Mouse (Mus musculus): ENCODE measurements around the gene Jam2. TPM values are rescaled to one million over a fixed set of nuclear protein-coding genes. Genes with fewer than 3 reads are reported as not detected.

Gene Jam2
- polyA plus RNA-seq, 1 experiment from 2014 or later = 4.7 TPM

DNA sequence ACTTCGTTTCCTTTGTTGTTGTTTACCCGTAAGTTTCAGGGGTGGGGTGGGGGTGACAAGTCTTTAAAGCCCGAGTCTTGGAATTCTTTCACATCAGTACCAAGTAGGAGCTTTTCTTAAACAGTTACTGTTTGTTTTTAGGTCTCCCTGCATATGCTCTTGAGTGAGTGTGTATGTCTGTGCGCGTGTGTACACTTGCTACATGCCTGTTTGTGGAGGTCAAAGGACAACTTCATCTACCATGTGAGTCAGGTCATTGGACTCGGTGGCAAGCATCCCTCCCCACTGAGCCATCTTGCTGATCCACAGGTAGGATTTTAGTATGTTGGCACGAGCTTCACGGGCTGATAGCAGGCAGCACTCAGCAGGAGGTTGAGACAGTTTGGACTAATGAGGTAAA is 99.9 kb downstream of the Jam2 start:
- H3K27me3 ChIP-seq = no peaks in the 10 kb centered on the region
- no peaks in the 10 kb centered on the region for H3K4me1 ChIP-seq
- H3K4me3 ChIP-seq = no peak overlapping the region
- no peaks in the 10 kb centered on the region for H3K9me3 ChIP-seq
- H3K36me3 ChIP-seq = no peaks in the 10 kb centered on the region
- H3K27ac ChIP-seq = no peak overlapping the region
- H3K9ac ChIP-seq = no peak overlapping the region
- H3K4me2 ChIP-seq = no peak overlapping the region
- no peak for ATAC-seq (ENCODE audit: insufficient number of reproducible peaks, insufficient read depth, low FRiP score, low TSS enrichment, low read depth)
- WGBS = 82% methylated on average over 8 of the region's 8 CpGs

DNA sequence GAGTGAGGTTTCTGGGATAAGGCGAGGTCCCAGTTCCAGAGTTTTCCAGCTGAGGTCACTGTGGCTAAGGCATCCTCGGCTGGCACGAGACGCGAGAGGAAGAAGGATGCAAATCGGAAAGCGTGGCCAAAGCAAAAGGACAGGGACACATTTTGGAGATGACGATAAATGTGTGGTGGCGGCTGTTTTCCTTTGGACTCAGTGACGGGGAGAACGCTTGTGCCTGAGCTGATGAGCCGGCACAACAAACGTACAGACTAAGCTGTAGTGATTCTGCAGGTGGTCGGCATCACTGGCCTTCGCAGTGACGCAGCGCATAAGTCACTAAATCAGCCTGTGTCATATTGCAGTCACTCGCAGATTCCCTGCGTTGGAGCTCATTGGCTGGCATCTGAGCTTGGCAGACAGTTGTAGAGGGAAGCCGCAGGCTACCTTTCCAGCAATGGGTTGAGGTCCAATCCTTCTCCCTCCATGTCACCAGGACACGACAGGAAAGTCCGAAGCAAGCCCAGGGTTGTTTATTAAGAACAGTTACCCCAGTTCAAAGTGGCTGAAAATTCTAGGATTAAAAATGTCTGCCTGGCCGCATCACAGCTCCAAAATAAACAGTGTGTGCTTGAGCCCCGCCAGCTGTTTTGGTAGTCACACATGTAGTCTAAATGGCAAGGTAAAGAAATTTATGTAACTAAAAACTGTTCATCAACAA is 101.2 kb downstream of the Jam2 start:
- no peak overlapping the region for H3K27ac ChIP-seq
- H3K4me1 ChIP-seq = no peaks in the 10 kb centered on the region
- no peak overlapping the region; the same call in 1 of the 2 replicates for H3K4me2 ChIP-seq
- H3K27me3 ChIP-seq = no peaks in the 10 kb centered on the region
- no peak for ATAC-seq (ENCODE audit: insufficient number of reproducible peaks, insufficient read depth, low FRiP score, low TSS enrichment, low read depth)
- WGBS = 75% methylated on average over 24 of the region's 24 CpGs
- H3K9ac ChIP-seq = no peak overlapping the region
- H3K4me3 ChIP-seq = no peak overlapping the region
- no peaks in the 10 kb centered on the region for H3K36me3 ChIP-seq
- H3K9me3 ChIP-seq = no peaks in the 10 kb centered on the region

Other genes starting within 250 kb of the Jam2 start
- 46.0 and 46.7 TPM in 2 replicates for gene Mrpl39, start 38.4 kb upstream of the Jam2 start, polyA plus RNA-seq (2015; fragmentation: Nextera tagmentation; extraction: Ambion mirVana)
- gene Gabpa, start 60.8 kb downstream of the Jam2 start, polyA plus RNA-seq (2015; fragmentation: Nextera tagmentation; extraction: Ambion mirVana) = 32.1 and 36.6 TPM in 2 replicates
- gene Atp5j, start 61.5 kb downstream of the Jam2 start, polyA plus RNA-seq (2015; fragmentation: Nextera tagmentation; extraction: Ambion mirVana) = 761 and 849 TPM in 2 replicates

Measured in embryonic facial prominence, embryonic 13.5 days (tissue).